Mouse (Mus musculus) liver, adult 2 months (tissue): Measurements from ENCODE around the gene Srbd1.

Experiments used
- CTCF ChIP-seq: fragments of 200-500 bp; IDR thresholded peaks from 2 replicates; pipeline ENCODE4 v1.5.1; 2011; ENCODE audit warnings: low read depth, low read length, control low read depth
- POLR2A ChIP-seq: fragments of 200-500 bp; IDR thresholded peaks from 2 replicates; pipeline ENCODE4 v1.6.1; 2011; ENCODE audit warnings: low read length, control low read depth; ENCODE audit not compliant: insufficient read depth; ENCODE audit errors: extremely low read depth

DNA sequence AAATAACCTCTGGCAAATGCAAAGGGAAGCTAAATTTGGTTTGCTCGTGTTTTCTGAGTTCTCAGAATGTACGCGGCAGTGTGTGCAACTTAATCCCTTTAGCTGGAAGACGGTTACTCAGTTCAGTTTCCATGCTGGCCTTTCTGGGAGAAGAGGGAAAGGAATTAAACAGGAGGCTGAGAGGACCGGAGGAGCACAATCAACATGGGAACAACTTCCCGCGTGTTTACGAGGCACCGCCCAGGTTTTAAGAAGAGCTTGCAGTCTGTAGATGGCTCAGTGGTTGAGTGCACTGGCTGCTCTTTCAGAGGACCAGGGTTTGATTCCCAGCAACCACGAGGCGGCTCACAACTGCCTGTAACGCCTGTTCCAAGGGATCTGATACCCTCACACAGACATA lies 109.8 kb downstream of the Srbd1 start:
- TF ChIP-seq POLR2A (no peak), CTCF (no peak)
